Mouse (Mus musculus): Measurements from ENCODE around the gene Mex3d. TPM values are rescaled to one million over a fixed set of nuclear protein-coding genes. Genes with fewer than 3 reads are reported as not detected.

Gene Mex3d
- total RNA-seq (2012; rRNA removed) (14.1 and 15.6 TPM in 2 replicates), polyA plus RNA-seq (2012; ENCODE audit: insufficient read depth in 1 of 2, insufficient read length in 2 of 2, low read depth in 1 of 2, low replicate concordance in 2 of 2, missing spikeins in 1 of 2) (10 to 100 TPM in 1 of 2 experiments, not detected in 1; 18.8 TPM)

DNA sequence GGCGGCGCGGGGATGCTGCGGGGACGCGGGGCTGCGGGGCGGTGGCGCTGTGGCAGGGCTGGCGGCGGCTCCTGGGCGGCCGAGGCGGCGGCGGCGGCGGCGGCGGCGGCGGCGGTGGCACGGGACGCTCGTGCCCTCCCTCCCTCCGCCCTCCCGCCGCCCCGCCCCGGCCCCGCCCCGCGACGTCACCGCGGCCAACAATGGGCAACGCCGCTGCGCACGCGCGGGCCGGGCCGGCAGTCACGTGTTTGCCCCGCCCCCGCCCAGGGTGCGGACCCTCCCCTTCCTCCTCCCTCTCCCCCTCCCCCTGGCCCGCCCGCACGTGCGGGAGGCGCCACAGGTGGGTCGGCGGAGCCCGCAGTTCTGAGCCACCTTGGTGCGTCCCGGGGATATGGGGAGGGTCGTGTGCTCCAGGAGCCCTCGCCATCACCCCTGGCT is at the start of gene Mex3d:
Mex3d (minus strand) TSS at position 138 of the 438 bp plus-strand sequence.
- Histone ChIP-seq H3K79me2 (ENCODE audit: control insufficient read depth, insufficient read depth, low read length, poor library complexity) (peaks cover 17% of the 10 kb centered on the region), H3K27me3 (ENCODE audit: control insufficient read depth in 1 of 2, insufficient read depth in 2 of 2, low read length in 2 of 2) (no peaks in the 10 kb centered on the region), H3K9ac (ENCODE audit: control insufficient read depth, low read depth, low read length, poor library complexity, severe bottlenecking) (peak within 1 kb of the TSS; percentile 81), H3K36me3 (ENCODE audit: control insufficient read depth in 1 of 2, insufficient read depth in 2 of 2, low read length in 2 of 2) (peaks cover 0 to 22% of the 10 kb centered on the region in 2 experiments; a peak in 2 of 4 replicates), H3K27ac (ENCODE audit: control insufficient read depth, low read depth, low read length) (peak within 1 kb of the TSS; percentile 43), H3K9me3 (replicated peaks; ENCODE audit: insufficient read depth, low read length) (no peaks in the 10 kb centered on the region), H3K4me1 (ENCODE audit: control insufficient read depth in 1 of 2, insufficient read depth in 2 of 2, low read length in 2 of 2) (peaks cover 9 to 39% of the 10 kb centered on the region in 2 experiments), H3K4me3 (ENCODE audit: control insufficient read depth in 1 of 2, insufficient read depth in 1 of 2, low read depth in 2 of 2, low read length in 2 of 2) (peak within 1 kb of the TSS; percentile 61 to 93)
- DNase-seq (ENCODE audit: low read depth, low spot score) = peak; percentile 87
- TF ChIP-seq SMC3 (IDR thresholded peaks at IDR 0.05; ENCODE audit: low read depth, low read length) = no peak
- TF ChIP-seq BHLHE40 (IDR thresholded peaks at IDR 0.05; ENCODE audit: borderline replicate concordance, low read depth, low read length) = peak; percentile 98
- TF ChIP-seq NRF1 (IDR thresholded peaks at IDR 0.05; ENCODE audit: insufficient read depth, low read depth, low read length, poor library complexity, severe bottlenecking) = peak; percentile 80
- TF ChIP-seq ZNF384 (IDR thresholded peaks at IDR 0.05; ENCODE audit: low read depth, low read length) = no peak
- TF ChIP-seq USF2 (IDR thresholded peaks at IDR 0.05; ENCODE audit: borderline replicate concordance in 1 of 2, insufficient read depth in 1 of 2, low read depth in 1 of 2, low read length in 2 of 2) = 0 out of 4 replicates have a peak, but pooled peaks of 1 of the 2 experiments have one; percentile 49
- TF ChIP-seq POLR2AphosphoS2 (IDR thresholded peaks at IDR 0.05; ENCODE audit: low read length) = 0 out of 2 replicates have a peak, but pooled peaks have one; percentile 43
- TF ChIP-seq MAFK (IDR thresholded peaks at IDR 0.05; ENCODE audit: borderline replicate concordance, low read depth, low read length) = no peak
- TF ChIP-seq POLR2AphosphoS5 (IDR thresholded peaks at IDR 0.05; ENCODE audit: borderline replicate concordance, low read depth, low read length) = no peak
- TF ChIP-seq MXI1 (IDR thresholded peaks at IDR 0.05; ENCODE audit: low read depth, low read length) = peak; percentile 86
- TF ChIP-seq CHD1 (IDR thresholded peaks at IDR 0.05; ENCODE audit: low read depth, low read length) = no peak
- peak; percentile 53 for TF ChIP-seq SIN3A (IDR thresholded peaks at IDR 0.05; ENCODE audit: low read length)
- no peak for TF ChIP-seq TBP (IDR thresholded peaks at IDR 0.05; ENCODE audit: low read depth, low read length)
- no peak for TF ChIP-seq MYB (IDR thresholded peaks at IDR 0.05; ENCODE audit: low read depth, low read length)
- no peak for TF ChIP-seq JUND (IDR thresholded peaks at IDR 0.05; ENCODE audit: low read depth, low read length)
- TF ChIP-seq MAZ (IDR thresholded peaks at IDR 0.05; ENCODE audit: low read depth, low read length) = peak; percentile 82; the same call in 1 of the 2 replicates
- TF ChIP-seq TCF12 (IDR thresholded peaks at IDR 0.05; ENCODE audit: low read depth, low read length) = 0 out of 2 replicates have a peak, but pooled peaks have one; percentile 19
- peak; percentile 91 for TF ChIP-seq USF1 (IDR thresholded peaks at IDR 0.05; ENCODE audit: low read depth, low read length)
- TF ChIP-seq UBTF (IDR thresholded peaks at IDR 0.05; ENCODE audit: borderline replicate concordance, insufficient read depth, low read depth, low read length) = no peak
- TF ChIP-seq TAL1 (IDR thresholded peaks at IDR 0.05; ENCODE audit: low read length) = no peak
- TF ChIP-seq GABPA (IDR thresholded peaks at IDR 0.05; ENCODE audit: low read depth, low read length) = no peak
- TF ChIP-seq MEF2A (IDR thresholded peaks at IDR 0.05; ENCODE audit: extremely low read depth, insufficient replicate concordance, low read depth, low read length, poor library complexity, severe bottlenecking) = no peak
- no peak for TF ChIP-seq ELF1 (IDR thresholded peaks at IDR 0.05; ENCODE audit: low read depth, low read length)
- no peak for TF ChIP-seq GATA1 (IDR thresholded peaks at IDR 0.05; ENCODE audit: low read depth, low read length)
- no peak for TF ChIP-seq RCOR1 (IDR thresholded peaks at IDR 0.05; ENCODE audit: low read depth, low read length)
- 0 out of 2 replicates have a peak, but pooled peaks have one; percentile 43 for TF ChIP-seq HCFC1 (IDR thresholded peaks at IDR 0.05; ENCODE audit: low read depth, low read length)
- no peak for TF ChIP-seq RAD21 (IDR thresholded peaks at IDR 0.05; ENCODE audit: low read depth, low read length)
- no peak for TF ChIP-seq EP300 (IDR thresholded peaks at IDR 0.05; ENCODE audit: low read depth in 1 of 2, low read length in 2 of 2)
- peak; percentile 74 for TF ChIP-seq NELFE (IDR thresholded peaks at IDR 0.05; ENCODE audit: low read depth, low read length)
- TF ChIP-seq POLR2A (IDR thresholded peaks at IDR 0.05; ENCODE audit: control insufficient read depth in 1 of 2, insufficient read depth in 1 of 2, low read depth in 1 of 2, low read length in 2 of 2, poor library complexity in 1 of 2) = peak; percentile 73 to 76; a peak in 3 of 4 replicates
- TF ChIP-seq ZC3H11A (IDR thresholded peaks at IDR 0.05; ENCODE audit: low read depth, low read length) = no peak
- 0 out of 2 replicates have a peak, but pooled peaks have one; percentile 58 for TF ChIP-seq MYC (IDR thresholded peaks at IDR 0.05; ENCODE audit: low read depth, low read length)
- peak; percentile 48; the same call in 1 of the 2 replicates for TF ChIP-seq ETS1 (IDR thresholded peaks at IDR 0.05; ENCODE audit: low read depth, low read length)
- no peak for TF ChIP-seq E2F4 (IDR thresholded peaks at IDR 0.05; ENCODE audit: borderline replicate concordance, low read depth, low read length)
- TF ChIP-seq MAX (IDR thresholded peaks at IDR 0.05; ENCODE audit: low read length) = peak; percentile 46; the same call in 1 of the 2 replicates
- TF ChIP-seq ZMIZ1 (IDR thresholded peaks at IDR 0.05; ENCODE audit: low read depth, low read length) = no peak
- no peak for TF ChIP-seq CTCF (IDR thresholded peaks at IDR 0.05 in 2 of 3, conservative IDR thresholded peaks at IDR 0.05 in 1 of 3; ENCODE audit: control insufficient read depth in 1 of 3, insufficient read depth in 1 of 3, low read depth in 2 of 3, low read length in 3 of 3, poor library complexity in 1 of 3, severe bottlenecking in 1 of 3)
